Mouse (Mus musculus) heart, adult 8-10 months (tissue): Measurements from ENCODE around the gene Myo6. TPM values are rescaled to one million over a fixed set of nuclear protein-coding genes. Genes with fewer than 3 reads are reported as not detected.
A peak's percentile ranks its signal among the peaks of the same experiment; 100 is the strongest.

Experiments used
- DNase-seq: peaks from one replicate; pipeline ENCODE4 v3.0.0; 2022; ENCODE audit warnings: low spot score
- total RNA-seq, 4 experiments: library from RNA; stranded (reverse); gene quantifications; 2 replicates each; pipeline ENCODE4 v1.2.4; 2022

The Myo6 gene
- total RNA-seq, 4 experiments from 2014 or later = 10.2 to 14.1 (median 12.1) TPM

GRCm38 (mm10) chr9:80233831-80234455 is 69.1 kb downstream of the Myo6 start:
- DNase-seq = no peak

GRCm38 (mm10) chr9:80237184-80237799 is 72.5 kb downstream of the Myo6 start:
- DNase-seq = no peak

- peak; percentile 26 for DNase-seq
Observed at GRCm38 (mm10) chr9:80241719-80242118, 76.9 kb downstream of the Myo6 start.

- no peak for DNase-seq
Observed at GRCm38 (mm10) chr9:80252146-80252545, 87.3 kb downstream of the Myo6 start.

GRCm38 (mm10) chr9:80253241-80253640 is 88.4 kb downstream of the Myo6 start:
- DNase-seq = no peak

GRCm38 (mm10) chr9:80256561-80256960 is 91.7 kb downstream of the Myo6 start:
- DNase-seq = no peak

- DNase-seq = no peak
Observed at GRCm38 (mm10) chr9:80258396-80258795, 93.6 kb downstream of the Myo6 start.

- DNase-seq = no peak
Observed at GRCm38 (mm10) chr9:80260905-80261304, 96.1 kb downstream of the Myo6 start.

- peak; percentile 19 for DNase-seq
Observed at GRCm38 (mm10) chr9:80262367-80263026, 97.7 kb downstream of the Myo6 start.

- DNase-seq = no peak
Observed at GRCm38 (mm10) chr9:80266086-80266485, 101.3 kb downstream of the Myo6 start.

- no peak for DNase-seq
Observed at GRCm38 (mm10) chr9:80266507-80266906, 101.7 kb downstream of the Myo6 start.

- no peak for DNase-seq
Observed at GRCm38 (mm10) chr9:80269596-80269995, 104.8 kb downstream of the Myo6 start.

- DNase-seq = no peak
Observed at GRCm38 (mm10) chr9:80272951-80273350, 108.1 kb downstream of the Myo6 start.

- DNase-seq = no peak
Observed at GRCm38 (mm10) chr9:80275053-80275771, 110.4 kb downstream of the Myo6 start.

- no peak for DNase-seq
Observed at GRCm38 (mm10) chr9:80275772-80276134, 110.9 kb downstream of the Myo6 start.

- DNase-seq = no peak
Observed at GRCm38 (mm10) chr9:80277157-80277556, 112.3 kb downstream of the Myo6 start.

- no peak for DNase-seq
Observed at GRCm38 (mm10) chr9:80277770-80278169, 112.9 kb downstream of the Myo6 start.

- DNase-seq = no peak
Observed at GRCm38 (mm10) chr9:80280724-80281123, 115.9 kb downstream of the Myo6 start.

GRCm38 (mm10) chr9:80282426-80282825 is 117.6 kb downstream of the Myo6 start:
- DNase-seq = no peak

GRCm38 (mm10) chr9:80284539-80285174 is 119.8 kb downstream of the Myo6 start:
- no peak for DNase-seq

- no peak for DNase-seq
Observed at GRCm38 (mm10) chr9:80286845-80287244, 122.0 kb downstream of the Myo6 start.

- DNase-seq = no peak
Observed at GRCm38 (mm10) chr9:80293056-80293584, 128.3 kb downstream of the Myo6 start.
